Mouse (Mus musculus): Measurements from ENCODE around the gene Mfap1b. TPM values are rescaled to one million over a fixed set of nuclear protein-coding genes. Genes with fewer than 3 reads are reported as not detected.
"Not testable (repeated sequence)": the region's sequence is repeated elsewhere in the genome, so short reads cannot be mapped to it uniquely, and the experiment has no call there.

Mfap1b gene
- total and polyA plus RNA-seq, 3 experiments = 19.1 to 20.3 TPM; not detected in 1

- TF ChIP-seq EP300 (IDR thresholded peaks at IDR 0.05; ENCODE audit: low read depth in 1 of 2, low read length in 2 of 2) (no peak), MAZ (IDR thresholded peaks at IDR 0.05; ENCODE audit: low read depth, low read length) (no peak), ZNF384 (IDR thresholded peaks at IDR 0.05; ENCODE audit: low read depth, low read length) (peak; percentile 68), GABPA (IDR thresholded peaks at IDR 0.05; ENCODE audit: low read depth, low read length) (no peak), POLR2AphosphoS5 (IDR thresholded peaks at IDR 0.05; ENCODE audit: borderline replicate concordance, low read depth, low read length) (no peak), USF1 (IDR thresholded peaks at IDR 0.05; ENCODE audit: low read depth, low read length) (0 out of 2 replicates have a peak, but pooled peaks have one; percentile 47), MXI1 (IDR thresholded peaks at IDR 0.05; ENCODE audit: low read depth, low read length) (no peak), E2F4 (IDR thresholded peaks at IDR 0.05; ENCODE audit: borderline replicate concordance, low read depth, low read length) (no peak), CHD1 (IDR thresholded peaks at IDR 0.05; ENCODE audit: low read depth, low read length) (no peak), RCOR1 (IDR thresholded peaks at IDR 0.05; ENCODE audit: low read depth, low read length) (peak; percentile 80), TAL1 (IDR thresholded peaks at IDR 0.05; ENCODE audit: low read length) (no peak), JUND (IDR thresholded peaks at IDR 0.05; ENCODE audit: low read depth, low read length) (no peak), GATA1 (IDR thresholded peaks at IDR 0.05; ENCODE audit: low read depth, low read length) (no peak), ZC3H11A (IDR thresholded peaks at IDR 0.05; ENCODE audit: low read depth, low read length) (peak; percentile 80)
Observed at GRCm38 (mm10) chr2:121480498-121480897, 6.6 kb upstream of the Mfap1b start (continued).

GRCm38 (mm10) chr2:121477491-121478266 is 3.8 kb upstream of the Mfap1b start:
- Histone ChIP-seq H3K27me3 (ENCODE audit: control insufficient read depth in 1 of 2, insufficient read depth in 2 of 2, low read length in 2 of 2) (no peaks in the 10 kb centered on the region), H3K36me3 (ENCODE audit: control insufficient read depth in 1 of 2, insufficient read depth in 2 of 2, low read length in 2 of 2) (peaks cover 0 to 2% of the 10 kb centered on the region in 2 experiments; a peak in 2 of 4 replicates), H3K9me3 (replicated peaks; ENCODE audit: insufficient read depth, low read length) (no peaks in the 10 kb centered on the region), H3K4me1 (ENCODE audit: control insufficient read depth in 1 of 2, insufficient read depth in 2 of 2, low read length in 2 of 2) (peaks cover 0 to 2% of the 10 kb centered on the region in 2 experiments; a peak in 3 of 4 replicates), H3K27ac (ENCODE audit: control insufficient read depth, low read depth, low read length) (no peak overlapping the region), H3K4me3 (ENCODE audit: control insufficient read depth in 1 of 2, insufficient read depth in 1 of 2, low read depth in 2 of 2, low read length in 2 of 2) (no peak overlapping the region), H3K79me2 (ENCODE audit: control insufficient read depth, insufficient read depth, low read length, poor library complexity) (peaks cover 3% of the 10 kb centered on the region; the same call in 1 of the 2 replicates), H3K9ac (ENCODE audit: control insufficient read depth, low read depth, low read length, poor library complexity, severe bottlenecking) (no peak overlapping the region)
- TF ChIP-seq MYC (IDR thresholded peaks at IDR 0.05; ENCODE audit: low read depth, low read length) = no peak
- 0 out of 2 replicates have a peak, but pooled peaks have one; percentile 51 for TF ChIP-seq TBP (IDR thresholded peaks at IDR 0.05; ENCODE audit: low read depth, low read length)
- peak; percentile 63; the same call in 1 of the 2 replicates for TF ChIP-seq ZNF384 (IDR thresholded peaks at IDR 0.05; ENCODE audit: low read depth, low read length)
- DNase-seq (ENCODE audit: low read depth, low spot score) = no peak

- H3K27ac ChIP-seq (ENCODE audit: control insufficient read depth, low read depth, low read length); H3K4me3 ChIP-seq (ENCODE audit: control insufficient read depth in 1 of 2, insufficient read depth in 1 of 2, low read depth in 2 of 2, low read length in 2 of 2); H3K4me1 ChIP-seq (ENCODE audit: control insufficient read depth in 1 of 2, insufficient read depth in 2 of 2, low read length in 2 of 2); H3K79me2 ChIP-seq (ENCODE audit: control insufficient read depth, insufficient read depth, low read length, poor library complexity); DNase-seq (ENCODE audit: low read depth, low spot score); H3K27me3 ChIP-seq (ENCODE audit: control insufficient read depth in 1 of 2, insufficient read depth in 2 of 2, low read length in 2 of 2); H3K9ac ChIP-seq (ENCODE audit: control insufficient read depth, low read depth, low read length, poor library complexity, severe bottlenecking); H3K9me3 ChIP-seq (replicated peaks; ENCODE audit: insufficient read depth, low read length); H3K36me3 ChIP-seq (ENCODE audit: control insufficient read depth in 1 of 2, insufficient read depth in 2 of 2, low read length in 2 of 2): not testable (repeated sequence)
Observed at GRCm38 (mm10) chr2:121475306-121475705, 1.4 kb upstream of the Mfap1b start.

All from MEL (cell line).